Mouse (Mus musculus): ENCODE measurements around the gene Tdrd9. TPM values are rescaled to one million over a fixed set of nuclear protein-coding genes. Genes with fewer than 3 reads are reported as not detected.

Gene Tdrd9
- polyA plus RNA-seq (2014; fragmentation: Illumina TruSeq; extraction: RNeasy Lipid Tissue Mini Kit (QIAGEN cat#74804); ENCODE audit: low read depth, low replicate concordance), result not detected

DNA sequence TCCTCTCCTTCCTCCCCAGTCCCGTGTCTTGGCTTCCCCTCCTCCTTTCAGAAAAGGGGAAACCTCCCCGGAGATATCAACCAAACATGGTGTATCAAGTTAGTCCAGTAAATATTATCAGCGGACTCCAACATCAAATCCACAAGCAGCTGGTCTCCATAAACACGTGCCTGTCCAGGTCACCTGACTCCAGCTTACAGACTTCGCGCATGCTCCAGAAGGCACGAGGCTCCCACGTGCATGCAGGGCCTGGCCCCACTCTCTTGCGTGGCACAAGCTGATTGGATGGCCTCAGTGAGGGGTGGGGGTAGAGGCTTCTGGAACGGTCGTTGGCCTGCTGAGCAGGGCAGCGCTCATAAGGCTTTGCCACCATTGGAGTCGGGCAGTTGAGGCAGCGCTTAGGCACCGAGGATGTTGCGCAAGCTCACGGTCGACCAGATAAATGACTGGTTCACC is at the start of gene Tdrd9:
Gene Tdrd9 (plus strand): TSS at position 329 of the 456 bp plus-strand sequence.

GRCm38 (mm10) chr12:111966683-111967173 is 4.6 kb upstream of the Tdrd9 start, which contains the start of gene Atp5mpl:
TSS of gene Atp5mpl (minus strand) at chr12:111966977.

DNA sequence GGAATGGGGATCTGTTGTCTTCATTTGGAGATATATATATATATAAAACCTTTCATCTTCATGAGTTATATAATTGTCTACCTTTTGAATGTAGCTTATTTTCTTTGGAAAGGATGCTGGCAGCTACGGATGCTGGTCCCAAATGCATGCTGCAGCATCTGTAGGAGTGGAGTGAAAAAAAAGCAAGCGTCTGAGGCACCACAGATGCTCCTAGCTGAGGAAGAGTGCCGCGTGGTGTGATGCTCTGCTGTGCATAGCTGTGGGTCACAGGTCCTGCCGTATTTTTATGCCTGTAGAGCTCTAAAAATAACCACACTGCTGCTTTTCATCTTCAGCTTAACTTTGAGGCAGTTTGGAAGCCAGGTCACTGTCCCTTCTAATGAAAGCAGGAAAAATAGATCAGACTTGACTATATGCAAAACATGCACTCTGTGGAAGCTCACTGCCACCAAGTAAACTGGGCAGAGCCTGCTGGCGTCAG is 9.6 kb downstream of the Tdrd9 start, which contains the start of gene Rd3l:
Gene Rd3l (minus strand): TSS at position 431 of the 481 bp plus-strand sequence.

DNA sequence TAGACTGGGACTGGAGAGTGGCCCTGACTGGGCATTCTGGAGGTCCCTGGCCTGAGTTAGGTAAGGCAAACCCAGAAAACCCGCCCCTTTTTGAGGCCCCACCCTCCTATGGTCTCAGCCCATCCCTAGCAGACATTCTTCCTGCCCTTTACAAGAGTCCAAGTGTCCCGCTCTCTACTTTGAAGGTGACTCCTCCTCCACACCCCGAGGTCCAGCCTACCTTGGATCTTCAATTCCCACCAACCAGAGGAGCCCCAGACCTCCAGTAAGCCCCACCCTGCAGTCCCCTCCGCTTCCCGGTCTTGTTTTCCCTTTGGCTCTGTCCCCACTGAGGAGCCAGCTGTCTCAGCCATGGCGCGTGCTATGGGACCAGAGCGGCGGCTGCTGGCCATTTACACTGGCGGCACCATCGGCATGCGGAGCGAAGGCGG is 135.2 kb downstream of the Tdrd9 start, which contains the start of gene Aspg:
Gene Aspg (plus strand): TSS at position 139 of the 431 bp plus-strand sequence.

Other genes starting within 250 kb of the Tdrd9 start
- 9.2 TPM for gene Klc1, start 212.7 kb upstream of the Tdrd9 start, polyA plus RNA-seq (2014; fragmentation: Illumina TruSeq; extraction: RNeasy Lipid Tissue Mini Kit (QIAGEN cat#74804); ENCODE audit: low read depth, low replicate concordance)
- 0.69 TPM for gene Xrcc3, start 157.7 kb upstream of the Tdrd9 start, polyA plus RNA-seq (2014; fragmentation: Illumina TruSeq; extraction: RNeasy Lipid Tissue Mini Kit (QIAGEN cat#74804); ENCODE audit: low read depth, low replicate concordance)
- 11.1 TPM for gene Zfyve21, start 157.4 kb upstream of the Tdrd9 start, polyA plus RNA-seq (2014; fragmentation: Illumina TruSeq; extraction: RNeasy Lipid Tissue Mini Kit (QIAGEN cat#74804); ENCODE audit: low read depth, low replicate concordance)
- 7.2 TPM for gene Ppp1r13b, start 63.4 kb upstream of the Tdrd9 start, polyA plus RNA-seq (2014; fragmentation: Illumina TruSeq; extraction: RNeasy Lipid Tissue Mini Kit (QIAGEN cat#74804); ENCODE audit: low read depth, low replicate concordance)
- gene Atp5mpl, start 4.6 kb upstream of the Tdrd9 start, polyA plus RNA-seq (2014; fragmentation: Illumina TruSeq; extraction: RNeasy Lipid Tissue Mini Kit (QIAGEN cat#74804); ENCODE audit: low read depth, low replicate concordance), result 1,237 TPM
- not detected for gene Rd3l, start 9.8 kb downstream of the Tdrd9 start, polyA plus RNA-seq (2014; fragmentation: Illumina TruSeq; extraction: RNeasy Lipid Tissue Mini Kit (QIAGEN cat#74804); ENCODE audit: low read depth, low replicate concordance)
- 0.63 TPM for gene Aspg, start 135.1 kb downstream of the Tdrd9 start, polyA plus RNA-seq (2014; fragmentation: Illumina TruSeq; extraction: RNeasy Lipid Tissue Mini Kit (QIAGEN cat#74804); ENCODE audit: low read depth, low replicate concordance)
- 0.50 TPM for gene Kif26a, start 174.6 kb downstream of the Tdrd9 start, polyA plus RNA-seq (2014; fragmentation: Illumina TruSeq; extraction: RNeasy Lipid Tissue Mini Kit (QIAGEN cat#74804); ENCODE audit: low read depth, low replicate concordance)